Mouse (Mus musculus) midbrain, embryonic 11.5 days (tissue): ENCODE measurements around the gene Doc2g. TPM values are rescaled to one million over a fixed set of nuclear protein-coding genes. Genes with fewer than 3 reads are reported as not detected.

Experiments used
- ATAC-seq: fragments of 200-750 bp; cut with Nextera tagmentation; 2 replicates; pipeline ENCODE4 v1.8.0; 2017; ENCODE audit warnings: moderate TSS enrichment, moderate library complexity; ENCODE audit not compliant: low FRiP score
- DNase-seq: peaks from one replicate; pipeline ENCODE4 v3.0.0; 2015; ENCODE audit warnings: low spot score; ENCODE audit errors: missing footprints
- H3K27ac ChIP-seq: fragments of 300-500 bp; sonication (generic); 2 replicates; pipeline ENCODE4 v1.5.1; 2014; ENCODE audit warnings: low read depth, low read length
- H3K27me3 ChIP-seq: fragments of 300-500 bp; sonication (generic); 2 replicates; pipeline ENCODE4 v1.6.1; 2014; ENCODE audit warnings: mild to moderate bottlenecking, low read length, moderate library complexity, mixed read lengths; ENCODE audit not compliant: control insufficient read depth, insufficient read depth
- H3K36me3 ChIP-seq: fragments of 300-500 bp; sonication (generic); 2 replicates; pipeline ENCODE4 v1.6.1; 2014; ENCODE audit warnings: mild to moderate bottlenecking, low read length, moderate library complexity, mixed read lengths; ENCODE audit not compliant: control insufficient read depth, insufficient read depth
- H3K4me1 ChIP-seq: fragments of 300-500 bp; sonication (generic); 2 replicates; pipeline ENCODE4 v1.6.1; 2014; ENCODE audit warnings: low read length; ENCODE audit not compliant: control insufficient read depth, insufficient read depth
- H3K4me2 ChIP-seq: fragments of 300-500 bp; sonication (generic); 2 replicates; pipeline ENCODE4 v1.6.1; 2014; ENCODE audit warnings: mild to moderate bottlenecking, moderate library complexity
- H3K4me3 ChIP-seq: fragments of 300-500 bp; sonication (generic); 2 replicates; pipeline ENCODE4 v1.5.1; 2014; ENCODE audit warnings: low read depth, low read length
- H3K9ac ChIP-seq: fragments of 300-500 bp; sonication (generic); 2 replicates; pipeline ENCODE4 v1.6.1; 2014; ENCODE audit warnings: low read length
- H3K9me3 ChIP-seq: fragments of 300-500 bp; sonication (generic); 2 replicates; pipeline ENCODE4 v1.6.1; 2016; ENCODE audit warnings: low read length; ENCODE audit not compliant: control insufficient read depth
- WGBS: fragments of 180-500 bp; shearing (Covaris S2); extraction: QIAGEN DNeasy Blood & Tissue Kit; methylation state at CpG from one replicate; pipeline ENCODE4 v1.1.7; 2014; 5-methylcytosine and 5-hydroxymethylcytosine counted together
- polyA plus RNA-seq: library from polyadenylated mRNA; unstranded; fragments of >200 nt; fragmentation: Nextera tagmentation; extraction: Ambion mirVana; gene quantifications from 2 replicates; pipeline ENCODE4 v1.2.1, GENCODE M21; 2014

Gene Doc2g
- polyA plus RNA-seq, 1 experiment from 2014 or later: 1.5 TPM

GRCm38 (mm10) chr19:3985261-3985681 lies 17.8 kb upstream of the Doc2g start:
- 0 out of 2 replicates have a peak overlapping the region, but pooled peaks have one; percentile 9 for H3K9ac ChIP-seq
- no peak overlapping the region; the same call in 1 of the 2 replicates for H3K27ac ChIP-seq
- H3K36me3 ChIP-seq: no peaks in the 10 kb centered on the region
- H3K27me3 ChIP-seq: no peaks in the 10 kb centered on the region
- H3K4me2 ChIP-seq: no peak overlapping the region
- WGBS: 12% methylated on average over 8 of the region's 8 CpGs
- no peak overlapping the region for H3K4me3 ChIP-seq
- peaks cover 3% of the 10 kb centered on the region; the same call in 1 of the 2 replicates for H3K9me3 ChIP-seq
- peak; percentile 88 for DNase-seq
- H3K4me1 ChIP-seq: peaks cover 15% of the 10 kb centered on the region
- 0 out of 2 replicates have a peak, but pooled peaks have one; percentile 34 for ATAC-seq

GRCm38 (mm10) chr19:3986334-3986733 lies 16.8 kb upstream of the Doc2g start, which contains the start of gene Acy3:
Gene Acy3 (plus strand): TSS chr19:3986570.
- Histone ChIP-seq H3K27me3 (no peaks in the 10 kb centered on the region), H3K27ac (no peak within 1 kb of the TSS), H3K9ac (peak within 1 kb of the TSS; percentile 9; the same call in 1 of the 2 replicates), H3K4me3 (no peak within 1 kb of the TSS), H3K4me1 (peaks cover 15% of the 10 kb centered on the region), H3K36me3 (no peaks in the 10 kb centered on the region), H3K9me3 (peaks cover 3% of the 10 kb centered on the region; the same call in 1 of the 2 replicates), H3K4me2 (no peak within 1 kb of the TSS)
- ATAC-seq (no peak), DNase-seq (no peak)
- 27% methylated on average over 8 of the region's 8 CpGs for WGBS

- Histone ChIP-seq H3K4me1 (peaks cover 14% of the 10 kb centered on the region), H3K9me3 (peaks cover 3% of the 10 kb centered on the region; the same call in 1 of the 2 replicates), H3K4me2 (no peak overlapping the region), H3K27me3 (no peaks in the 10 kb centered on the region), H3K27ac (no peak overlapping the region), H3K4me3 (no peak overlapping the region), H3K9ac (no peak overlapping the region), H3K36me3 (no peaks in the 10 kb centered on the region)
- DNase-seq (no peak), ATAC-seq (no peak)
- WGBS: 92% methylated on average over 14 of the region's 14 CpGs
These were observed 15.0 kb upstream of the Doc2g start for GRCm38 (mm10) chr19:3988066-3988465.

GRCm38 (mm10) chr19:3988750-3989149 lies 14.4 kb upstream of the Doc2g start:
- Histone ChIP-seq H3K4me1 (peaks cover 8% of the 10 kb centered on the region), H3K36me3 (no peaks in the 10 kb centered on the region), H3K4me2 (no peak overlapping the region), H3K9me3 (peaks cover 3% of the 10 kb centered on the region; the same call in 1 of the 2 replicates), H3K9ac (no peak overlapping the region), H3K27me3 (no peaks in the 10 kb centered on the region), H3K4me3 (no peak overlapping the region), H3K27ac (no peak overlapping the region)
- WGBS: 87% methylated on average over 4 of the region's 4 CpGs
- DNase-seq (no peak), ATAC-seq (no peak)

GRCm38 (mm10) chr19:3990804-3991203 lies 12.3 kb upstream of the Doc2g start:
- no peak for ATAC-seq
- Histone ChIP-seq H3K27me3 (no peaks in the 10 kb centered on the region), H3K9ac (no peak overlapping the region), H3K4me3 (no peak overlapping the region), H3K27ac (no peak overlapping the region), H3K4me2 (no peak overlapping the region), H3K4me1 (no peaks in the 10 kb centered on the region), H3K36me3 (no peaks in the 10 kb centered on the region), H3K9me3 (peaks cover 3% of the 10 kb centered on the region; the same call in 1 of the 2 replicates)
- WGBS: 74% methylated on average over 6 of the region's 6 CpGs
- DNase-seq: no peak

- Histone ChIP-seq H3K4me1 (no peaks in the 10 kb centered on the region), H3K9ac (no peak overlapping the region), H3K9me3 (peaks cover 3% of the 10 kb centered on the region; the same call in 1 of the 2 replicates), H3K27ac (no peak overlapping the region), H3K36me3 (no peaks in the 10 kb centered on the region), H3K4me3 (no peak overlapping the region), H3K4me2 (no peak overlapping the region), H3K27me3 (no peaks in the 10 kb centered on the region)
- no peak for ATAC-seq
- no peak for DNase-seq
- WGBS: 98% methylated on average over 3 of the region's 3 CpGs
These were observed 11.6 kb upstream of the Doc2g start for GRCm38 (mm10) chr19:3991562-3991961.

GRCm38 (mm10) chr19:3991966-3992365 lies 11.1 kb upstream of the Doc2g start:
- Histone ChIP-seq H3K9ac (no peak overlapping the region), H3K9me3 (peaks cover 3% of the 10 kb centered on the region; the same call in 1 of the 2 replicates), H3K36me3 (no peaks in the 10 kb centered on the region), H3K4me3 (no peak overlapping the region), H3K27me3 (no peaks in the 10 kb centered on the region), H3K4me2 (no peak overlapping the region), H3K27ac (no peak overlapping the region), H3K4me1 (no peaks in the 10 kb centered on the region)
- 95% methylated on average over 3 of the region's 3 CpGs for WGBS
- DNase-seq (no peak), ATAC-seq (no peak)

GRCm38 (mm10) chr19:3992416-3992815 lies 10.7 kb upstream of the Doc2g start, which contains the start of gene Tbx10:
Gene Tbx10 (plus strand): TSS chr19:3992752.
- H3K27ac ChIP-seq: no peak within 1 kb of the TSS
- H3K4me1 ChIP-seq: no peaks in the 10 kb centered on the region
- no peaks in the 10 kb centered on the region for H3K36me3 ChIP-seq
- H3K27me3 ChIP-seq: no peaks in the 10 kb centered on the region
- WGBS: 56% methylated on average over 5 of the region's 5 CpGs
- ATAC-seq: no peak
- no peak for DNase-seq
- H3K9me3 ChIP-seq: peaks cover 3% of the 10 kb centered on the region; the same call in 1 of the 2 replicates
- H3K4me3 ChIP-seq: no peak within 1 kb of the TSS
- H3K4me2 ChIP-seq: no peak within 1 kb of the TSS
- no peak within 1 kb of the TSS for H3K9ac ChIP-seq

- no peak for ATAC-seq
- Histone ChIP-seq H3K4me3 (no peak overlapping the region), H3K27me3 (peaks cover 3% of the 10 kb centered on the region; the same call in 1 of the 2 replicates), H3K9ac (no peak overlapping the region), H3K4me1 (peaks cover 2% of the 10 kb centered on the region; the same call in 1 of the 2 replicates), H3K36me3 (no peaks in the 10 kb centered on the region), H3K9me3 (no peaks in the 10 kb centered on the region), H3K27ac (no peak overlapping the region), H3K4me2 (no peak overlapping the region)
- no peak for DNase-seq
- 80% methylated on average over 6 of the region's 6 CpGs for WGBS
These were observed 8.2 kb upstream of the Doc2g start for GRCm38 (mm10) chr19:3994932-3995331.
